Mouse (Mus musculus): ENCODE measurements around the gene Rpl13a. TPM values are rescaled to one million over a fixed set of nuclear protein-coding genes. Genes with fewer than 3 reads are reported as not detected.
"Not testable (repeated sequence)": the region's sequence is repeated elsewhere in the genome, so short reads cannot be mapped to it uniquely, and the experiment has no call there.

Gene Rpl13a
- polyA plus RNA-seq (2015; fragmentation: Nextera tagmentation; extraction: Ambion mirVana), result 1,220 and 1,390 TPM in 2 replicates

GRCm38 (mm10) chr7:45128624-45129246 lies at the start of gene Rpl13a:
Gene Rpl13a (minus strand): TSS chr7:45128761.
- H3K27me3 ChIP-seq, result no peaks in the 10 kb centered on the region
- peak within 1 kb of the TSS; percentile 96 for H3K9ac ChIP-seq
- H3K36me3 ChIP-seq, result peaks cover 26% of the 10 kb centered on the region
- peak within 1 kb of the TSS; percentile 91 for H3K27ac ChIP-seq
- peaks cover 38% of the 10 kb centered on the region for H3K4me1 ChIP-seq
- ATAC-seq (ENCODE audit: insufficient number of reproducible peaks, low FRiP score, low TSS enrichment, low read depth), result peak; percentile 94
- peak within 1 kb of the TSS; percentile 90 for H3K4me3 ChIP-seq
- H3K4me2 ChIP-seq, result peak within 1 kb of the TSS; percentile 69
- no peaks in the 10 kb centered on the region for H3K9me3 ChIP-seq
- WGBS, result under 1% methylated on average over 48 of the region's 48 CpGs

GRCm38 (mm10) chr7:45176356-45176755 lies 47.8 kb upstream of the Rpl13a start:
- peaks cover 96% of the 10 kb centered on the region for H3K27me3 ChIP-seq

GRCm38 (mm10) chr7:45175929-45176328 lies 47.4 kb upstream of the Rpl13a start:
- Histone ChIP-seq H3K27ac (no peak overlapping the region), H3K9ac (no peak overlapping the region), H3K27me3 (peaks cover 95% of the 10 kb centered on the region), H3K36me3 (no peaks in the 10 kb centered on the region), H3K9me3 (no peaks in the 10 kb centered on the region), H3K4me2 (peak overlapping the region; percentile 40), H3K4me1 (peaks cover 20% of the 10 kb centered on the region), H3K4me3 (peak overlapping the region; percentile 27)
- 2% methylated on average over 23 of the region's 23 CpGs for WGBS
- ATAC-seq (ENCODE audit: insufficient number of reproducible peaks, low FRiP score, low TSS enrichment, low read depth), result no peak

More at GRCm38 (mm10) chr7:45176356-45176755, 47.8 kb upstream of the Rpl13a start:
- 4% methylated on average over 29 of the region's 31 CpGs for WGBS
- Histone ChIP-seq H3K9ac (no peak overlapping the region), H3K27ac (no peak overlapping the region), H3K4me1 (peaks cover 22% of the 10 kb centered on the region), H3K9me3 (no peaks in the 10 kb centered on the region), H3K36me3 (no peaks in the 10 kb centered on the region), H3K4me2 (peak overlapping the region; percentile 40), H3K4me3 (peak overlapping the region; percentile 27)
- no peak for ATAC-seq (ENCODE audit: insufficient number of reproducible peaks, low FRiP score, low TSS enrichment, low read depth)

- Histone ChIP-seq H3K9me3 (no peaks in the 10 kb centered on the region; the same call in 1 of the 2 replicates), H3K4me2 (no peak overlapping the region), H3K4me3 (no peak overlapping the region), H3K4me1 (peaks cover 20% of the 10 kb centered on the region), H3K36me3 (no peaks in the 10 kb centered on the region), H3K27me3 (peaks cover 94% of the 10 kb centered on the region), H3K27ac (no peak overlapping the region), H3K9ac (no peak overlapping the region)
- 2% methylated on average over 13 of the region's 13 CpGs for WGBS
- no peak for ATAC-seq (ENCODE audit: insufficient number of reproducible peaks, low FRiP score, low TSS enrichment, low read depth)
Measured at GRCm38 (mm10) chr7:45175398-45175797, 46.8 kb upstream of the Rpl13a start.

- Histone ChIP-seq H3K4me1 (peaks cover 20% of the 10 kb centered on the region), H3K9ac (no peak overlapping the region), H3K27ac (no peak overlapping the region), H3K27me3 (peaks cover 94% of the 10 kb centered on the region), H3K4me2 (0 out of 2 replicates have a peak overlapping the region, but pooled peaks have one; percentile 15), H3K36me3 (no peaks in the 10 kb centered on the region), H3K4me3 (peak overlapping the region; percentile 21), H3K9me3 (peaks cover 4% of the 10 kb centered on the region; the same call in 1 of the 2 replicates)
- WGBS, result 3% methylated on average over 29 of the region's 29 CpGs
- no peak for ATAC-seq (ENCODE audit: insufficient number of reproducible peaks, low FRiP score, low TSS enrichment, low read depth)
Measured at GRCm38 (mm10) chr7:45174567-45175280, 46.2 kb upstream of the Rpl13a start.

- not testable (repeated sequence) for H3K4me2 ChIP-seq; H3K4me3 ChIP-seq; H3K36me3 ChIP-seq; H3K9ac ChIP-seq; H3K9me3 ChIP-seq; H3K27ac ChIP-seq; ATAC-seq (ENCODE audit: insufficient number of reproducible peaks, low FRiP score, low TSS enrichment, low read depth)
- Histone ChIP-seq H3K27me3 (peaks cover 94% of the 10 kb centered on the region), H3K4me1 (peaks cover 20% of the 10 kb centered on the region)
- 64% methylated on average over 1 of the region's 1 CpGs for WGBS
Measured at GRCm38 (mm10) chr7:45173772-45174171, 45.2 kb upstream of the Rpl13a start.

GRCm38 (mm10) chr7:45172974-45173373 lies 44.4 kb upstream of the Rpl13a start:
- H3K27me3 ChIP-seq, result peaks cover 94% of the 10 kb centered on the region
- H3K4me1 ChIP-seq, result peaks cover 20% of the 10 kb centered on the region
- no peak overlapping the region for H3K4me2 ChIP-seq
- 55% methylated on average over 7 of the region's 7 CpGs for WGBS
- peaks cover 8% of the 10 kb centered on the region; the same call in 1 of the 2 replicates for H3K9me3 ChIP-seq
- H3K9ac ChIP-seq, result no peak overlapping the region
- H3K4me3 ChIP-seq, result no peak overlapping the region
- no peak for ATAC-seq (ENCODE audit: insufficient number of reproducible peaks, low FRiP score, low TSS enrichment, low read depth)
- H3K27ac ChIP-seq, result no peak overlapping the region
- no peaks in the 10 kb centered on the region for H3K36me3 ChIP-seq

- ATAC-seq (ENCODE audit: insufficient number of reproducible peaks, low FRiP score, low TSS enrichment, low read depth), result no peak
- H3K27me3 ChIP-seq, result peaks cover 94% of the 10 kb centered on the region
- H3K4me2 ChIP-seq, result no peak overlapping the region
- 87% methylated on average over 3 of the region's 3 CpGs for WGBS
- no peaks in the 10 kb centered on the region for H3K4me1 ChIP-seq
- H3K27ac ChIP-seq, result no peak overlapping the region
- H3K9me3 ChIP-seq, result peaks cover 8% of the 10 kb centered on the region; the same call in 1 of the 2 replicates
- no peak overlapping the region for H3K4me3 ChIP-seq
- H3K36me3 ChIP-seq, result no peaks in the 10 kb centered on the region
- no peak overlapping the region for H3K9ac ChIP-seq
Measured at GRCm38 (mm10) chr7:45169495-45169894, 40.9 kb upstream of the Rpl13a start.

GRCm38 (mm10) chr7:45168656-45169055 lies 40.1 kb upstream of the Rpl13a start:
- no peak for ATAC-seq (ENCODE audit: insufficient number of reproducible peaks, low FRiP score, low TSS enrichment, low read depth)
- H3K27me3 ChIP-seq, result peaks cover 95% of the 10 kb centered on the region
- no peak overlapping the region for H3K27ac ChIP-seq
- H3K4me3 ChIP-seq, result no peak overlapping the region
- H3K9ac ChIP-seq, result no peak overlapping the region
- H3K4me2 ChIP-seq, result no peak overlapping the region
- WGBS, result 9% methylated on average over 24 of the region's 24 CpGs
- peaks cover 8% of the 10 kb centered on the region; the same call in 1 of the 2 replicates for H3K9me3 ChIP-seq
- peaks cover 6% of the 10 kb centered on the region for H3K4me1 ChIP-seq
- no peaks in the 10 kb centered on the region for H3K36me3 ChIP-seq

GRCm38 (mm10) chr7:45167761-45168445 lies 39.3 kb upstream of the Rpl13a start:
- Histone ChIP-seq H3K9ac (no peak overlapping the region), H3K36me3 (no peaks in the 10 kb centered on the region), H3K4me2 (no peak overlapping the region), H3K27ac (no peak overlapping the region), H3K4me1 (peaks cover 8% of the 10 kb centered on the region), H3K9me3 (peaks cover 8% of the 10 kb centered on the region; the same call in 1 of the 2 replicates), H3K27me3 (peaks cover 99% of the 10 kb centered on the region), H3K4me3 (no peak overlapping the region; the same call in 1 of the 2 replicates)
- ATAC-seq (ENCODE audit: insufficient number of reproducible peaks, low FRiP score, low TSS enrichment, low read depth), result no peak
- 1% methylated on average over 19 of the region's 19 CpGs for WGBS

GRCm38 (mm10) chr7:45166950-45167401 lies 38.4 kb upstream of the Rpl13a start:
- no peak overlapping the region for H3K4me3 ChIP-seq
- peaks cover 96% of the 10 kb centered on the region for H3K27me3 ChIP-seq
- ATAC-seq (ENCODE audit: insufficient number of reproducible peaks, low FRiP score, low TSS enrichment, low read depth), result no peak
- no peaks in the 10 kb centered on the region for H3K36me3 ChIP-seq
- H3K4me2 ChIP-seq, result no peak overlapping the region
- H3K27ac ChIP-seq, result no peak overlapping the region
- no peak overlapping the region for H3K9ac ChIP-seq
- WGBS, result 25% methylated on average over 8 of the region's 10 CpGs
- H3K4me1 ChIP-seq, result peaks cover 16% of the 10 kb centered on the region
- H3K9me3 ChIP-seq, result peaks cover 8% of the 10 kb centered on the region; the same call in 1 of the 2 replicates

All from limb, embryonic 15.5 days (tissue).